Mouse (Mus musculus) CH12.LX (cell line): ENCODE results near the gene Zfp445. TPM values are rescaled to one million over a fixed set of nuclear protein-coding genes. Genes with fewer than 3 reads are reported as not detected.

Experiments
- DNase-seq: peaks from one replicate; pipeline ENCODE4 v3.0.0-alpha.2; 2013; ENCODE audit errors: extremely low read depth
- H3K27ac ChIP-seq: 2 replicates; pipeline ENCODE4 v1.5.1; 2012; ENCODE audit warnings: low read depth, mild to moderate bottlenecking, control low read depth, moderate library complexity; ENCODE audit not compliant: insufficient read depth
- H3K27me3 ChIP-seq: replicated peaks from 2 replicates; pipeline ENCODE3; 2012; ENCODE audit warnings: inconsistent platforms
- H3K36me3 ChIP-seq, 2 experiments: replicated peaks in 1 of 2; 2 replicates each; pipeline versions ENCODE3 to v1.6.1; 2012; ENCODE audit warnings: inconsistent platforms in 1 of 2, low read length in 1 of 2, mild to moderate bottlenecking in 1 of 2, mixed read lengths in 1 of 2, moderate library complexity in 1 of 2; ENCODE audit not compliant: control insufficient read depth in 1 of 2, insufficient read depth in 1 of 2
- H3K4me1 ChIP-seq, 2 experiments: 2 replicates each; pipeline ENCODE4 v1.6.1; 2012; ENCODE audit warnings: inconsistent platforms in 1 of 2, moderate library complexity in 1 of 2; ENCODE audit not compliant: insufficient read depth in 2 of 2, control insufficient read depth in 1 of 2
- H3K4me2 ChIP-seq: 2 replicates; pipeline ENCODE4 v1.6.1; 2012; ENCODE audit warnings: low read depth, mild to moderate bottlenecking, control low read depth; ENCODE audit not compliant: poor library complexity, insufficient read depth, severe bottlenecking
- H3K4me3 ChIP-seq, 3 experiments: fragments of 150-350 bp in 1 of 3; sonication (generic) in 1 of 3; replicated peaks in 1 of 3; 2 replicates each; pipeline versions ENCODE3 to v1.5.1; 2011 to 2012; ENCODE audit warnings: low read depth in 2 of 3, low read length in 2 of 3, mild to moderate bottlenecking in 2 of 3, moderate library complexity in 2 of 3, control low read depth in 1 of 3, improper control_type of control experiment in 1 of 3, inconsistent platforms in 1 of 3, mixed read lengths in 1 of 3; ENCODE audit not compliant: poor library complexity in 1 of 3
- H3K79me2 ChIP-seq: replicated peaks from 2 replicates; pipeline ENCODE4 v1.6.1; 2012; ENCODE audit warnings: mild to moderate bottlenecking, moderate library complexity; ENCODE audit not compliant: control insufficient read depth, poor library complexity, insufficient read depth, severe bottlenecking; ENCODE audit errors: extremely low read depth
- H3K9ac ChIP-seq: 2 replicates; pipeline ENCODE4 v1.6.1; 2012; ENCODE audit warnings: low read depth, mild to moderate bottlenecking, control low read depth, moderate library complexity; ENCODE audit not compliant: insufficient read depth
- H3K9me3 ChIP-seq: replicated peaks from 2 replicates; pipeline ENCODE3; 2012; ENCODE audit warnings: low read length, inconsistent platforms, mixed read lengths
- BHLHE40 ChIP-seq: IDR thresholded peaks from 2 replicates; pipeline ENCODE4 v1.6.1; 2011; ENCODE audit warnings: mild to moderate bottlenecking, low read depth, low read length, improper control_type of control experiment
- CHD2 ChIP-seq: IDR thresholded peaks from 2 replicates; pipeline ENCODE4 v1.6.1; 2011; ENCODE audit warnings: low read length, improper control_type of control experiment
- CTCF ChIP-seq, 2 experiments: IDR thresholded peaks in 1 of 2; conservative IDR thresholded peaks in 1 of 2; 2 replicates each; pipeline ENCODE4 v1.5.1; 2011 to 2012; ENCODE audit warnings: low read depth in 2 of 2, low read length in 2 of 2, improper control_type of control experiment in 1 of 2, inconsistent platforms in 1 of 2, mild to moderate bottlenecking in 1 of 2, moderate library complexity in 1 of 2
- E2F4 ChIP-seq: IDR thresholded peaks from 2 replicates; pipeline ENCODE4 v1.6.1; 2011; ENCODE audit warnings: low read depth, low read length, improper control_type of control experiment; ENCODE audit not compliant: insufficient replicate concordance
- EP300 ChIP-seq: IDR thresholded peaks from 2 replicates; pipeline ENCODE4 v1.6.1; 2011; ENCODE audit warnings: low read length, improper control_type of control experiment
- GABPA ChIP-seq: IDR thresholded peaks from 2 replicates; pipeline ENCODE4 v1.6.1; 2012; ENCODE audit warnings: low read depth, low read length, improper control_type of control experiment, inconsistent platforms; ENCODE audit not compliant: insufficient replicate concordance
- HCFC1 ChIP-seq: IDR thresholded peaks from 2 replicates; pipeline ENCODE4 v1.6.1; 2012; ENCODE audit warnings: low read depth, mild to moderate bottlenecking, inconsistent platforms, low read length, improper control_type of control experiment
- MAFK ChIP-seq: IDR thresholded peaks from 2 replicates; pipeline ENCODE4 v1.6.1; 2011; ENCODE audit warnings: low read length, improper control_type of control experiment; ENCODE audit not compliant: insufficient replicate concordance
- NELFE ChIP-seq: IDR thresholded peaks from 2 replicates; pipeline ENCODE4 v1.6.1; 2011; ENCODE audit warnings: low read depth, low read length, improper control_type of control experiment
- PAX5 ChIP-seq: IDR thresholded peaks from 2 replicates; pipeline ENCODE4 v1.6.1; 2012; ENCODE audit warnings: low read length, inconsistent platforms, mixed read lengths
- POLR2AphosphoS2 ChIP-seq: IDR thresholded peaks from 2 replicates; pipeline ENCODE4 v1.6.1; 2011; ENCODE audit warnings: low read depth, low read length, improper control_type of control experiment
- RAD21 ChIP-seq: IDR thresholded peaks from 2 replicates; pipeline ENCODE4 v1.6.1; 2011; ENCODE audit warnings: low read depth, mild to moderate bottlenecking, low read length, improper control_type of control experiment, moderate library complexity
- RCOR1 ChIP-seq: conservative IDR thresholded peaks from 2 replicates; pipeline ENCODE4 v1.6.1; 2012; ENCODE audit warnings: low read depth, mild to moderate bottlenecking, inconsistent platforms, low read length, improper control_type of control experiment
- TBP ChIP-seq: conservative IDR thresholded peaks from 2 replicates; pipeline ENCODE4 v1.6.1; 2011; ENCODE audit warnings: low read depth, low read length, improper control_type of control experiment
- USF1 ChIP-seq: IDR thresholded peaks from 2 replicates; pipeline ENCODE4 v1.6.1; 2014; ENCODE audit warnings: low read depth, mild to moderate bottlenecking, inconsistent platforms, low read length, improper control_type of control experiment
- ZKSCAN1 ChIP-seq: IDR thresholded peaks from 2 replicates; pipeline ENCODE4 v1.6.1; 2012; ENCODE audit warnings: low read depth, inconsistent platforms, low read length, improper control_type of control experiment, borderline replicate concordance
- dilution Hi-C: fragments of 300-500 bp; cut with MboI; formaldehyde crosslinking; loops from 2 replicates; pipeline ENCODE4 v1.14.3; 2020; ENCODE audit warnings: low sequenced_read_pairs; ENCODE audit not compliant: extremely low pct_unique_long_range_greater_than_20kb, extremely low pct_ligation_motif_present
- in situ Hi-C: fragments of 300-500 bp; cut with MboI; formaldehyde crosslinking; loops from 3 replicates; pipeline ENCODE4 v1.14.3; 2019; ENCODE audit warnings: low sequenced_read_pairs, low pct_ligation_motif_present, low pct_unique_long_range_greater_than_20kb, mixed read lengths
- polyA plus RNA-seq: library from polyadenylated mRNA; unstranded; fragments of >175 nt; gene quantifications from 2 replicates; pipeline ENCODE4 v1.2.1, GENCODE M21; 2012; ENCODE audit warnings: low read depth; ENCODE audit not compliant: insufficient read length
- total RNA-seq, 2 experiments: library from RNA; depleted of rRNA; stranded (reverse); fragments of 300-350 nt in 1 of 2; fragments of >200 nt in 1 of 2; gene quantifications; 2 replicates each; pipeline ENCODE4 v1.2.3; 2012 to 2014

Gene Zfp445
- total and polyA plus RNA-seq, 3 experiments = 43.7 to 55.5 (median 53.8) TPM

GRCm38 (mm10) chr9:122815239-122815851 is 50.5 kb downstream of the Zfp445 start:
- H3K36me3 ChIP-seq = peaks cover 13 to 58% of the 10 kb centered on the region in 2 experiments
- no peak overlapping the region for H3K4me2 ChIP-seq
- no peak overlapping the region for H3K4me3 ChIP-seq
- no peak overlapping the region for H3K27ac ChIP-seq
- no peaks in the 10 kb centered on the region for H3K79me2 ChIP-seq
- no peaks in the 10 kb centered on the region for H3K4me1 ChIP-seq
- H3K9ac ChIP-seq = no peak overlapping the region
- DNase-seq = no peak
- TF ChIP-seq NELFE (no peak), RAD21 (no peak), CHD2 (no peak), EP300 (no peak), GABPA (no peak), MAFK (no peak), TBP (no peak), CTCF (conservative IDR thresholded peaks at IDR 0.05 in 1 of 2, IDR thresholded peaks at IDR 0.05 in 1 of 2; ENCODE audit: low read depth in 2 of 2, low read length in 2 of 2) (no peak), ZKSCAN1 (no peak)
- dilution Hi-C loops = no loop called here
- in situ Hi-C loops = no loop called here
- H3K27me3 ChIP-seq = no peaks in the 10 kb centered on the region
- no peaks in the 10 kb centered on the region for H3K9me3 ChIP-seq

DNA sequence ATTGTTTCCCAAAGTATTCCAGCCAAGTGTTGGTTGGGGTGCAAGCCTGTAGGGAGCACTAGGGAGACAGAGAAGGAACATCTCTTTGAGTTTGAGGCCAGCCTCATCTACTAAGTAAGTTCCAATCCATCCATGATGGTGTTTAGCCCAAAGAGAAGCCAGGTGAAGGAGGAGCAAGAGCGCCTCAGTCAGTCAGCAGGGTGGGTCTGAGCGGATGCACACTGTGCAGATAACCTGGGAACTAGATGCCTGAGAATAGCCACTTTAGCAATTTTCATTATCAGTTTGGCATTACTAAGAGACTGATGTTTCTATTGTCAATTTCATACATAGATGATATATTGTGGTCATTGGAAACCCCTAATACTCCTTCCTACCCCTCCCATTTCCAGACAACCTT is 51.0 kb downstream of the Zfp445 start:
- Histone ChIP-seq H3K36me3 (peaks cover 10 to 59% of the 10 kb centered on the region in 2 experiments), H3K9ac (no peak overlapping the region), H3K4me3 (no peak overlapping the region), H3K27ac (no peak overlapping the region), H3K27me3 (no peaks in the 10 kb centered on the region), H3K4me1 (no peaks in the 10 kb centered on the region), H3K79me2 (no peaks in the 10 kb centered on the region), H3K4me2 (no peak overlapping the region), H3K9me3 (no peaks in the 10 kb centered on the region)
- DNase-seq = no peak
- dilution Hi-C loops (no loop called here), in situ Hi-C loops (no loop called here)
- TF ChIP-seq RAD21 = no peak
- no peak for TF ChIP-seq BHLHE40
- no peak for TF ChIP-seq GABPA
- TF ChIP-seq PAX5 = no peak
- TF ChIP-seq HCFC1 = no peak
- TF ChIP-seq USF1 = no peak
- TF ChIP-seq RCOR1 = no peak
- no peak for TF ChIP-seq POLR2AphosphoS2
- no peak for TF ChIP-seq E2F4
